Mouse (Mus musculus) liver, adult 2 months (tissue): ENCODE results near the gene Nes.

Experiments used
- CTCF ChIP-seq: fragments of 200-500 bp; IDR thresholded peaks from 2 replicates; pipeline ENCODE4 v1.5.1; 2011; ENCODE audit warnings: low read depth, low read length, control low read depth
- POLR2A ChIP-seq: fragments of 200-500 bp; IDR thresholded peaks from 2 replicates; pipeline ENCODE4 v1.6.1; 2011; ENCODE audit warnings: low read length, control low read depth; ENCODE audit not compliant: insufficient read depth; ENCODE audit errors: extremely low read depth

DNA sequence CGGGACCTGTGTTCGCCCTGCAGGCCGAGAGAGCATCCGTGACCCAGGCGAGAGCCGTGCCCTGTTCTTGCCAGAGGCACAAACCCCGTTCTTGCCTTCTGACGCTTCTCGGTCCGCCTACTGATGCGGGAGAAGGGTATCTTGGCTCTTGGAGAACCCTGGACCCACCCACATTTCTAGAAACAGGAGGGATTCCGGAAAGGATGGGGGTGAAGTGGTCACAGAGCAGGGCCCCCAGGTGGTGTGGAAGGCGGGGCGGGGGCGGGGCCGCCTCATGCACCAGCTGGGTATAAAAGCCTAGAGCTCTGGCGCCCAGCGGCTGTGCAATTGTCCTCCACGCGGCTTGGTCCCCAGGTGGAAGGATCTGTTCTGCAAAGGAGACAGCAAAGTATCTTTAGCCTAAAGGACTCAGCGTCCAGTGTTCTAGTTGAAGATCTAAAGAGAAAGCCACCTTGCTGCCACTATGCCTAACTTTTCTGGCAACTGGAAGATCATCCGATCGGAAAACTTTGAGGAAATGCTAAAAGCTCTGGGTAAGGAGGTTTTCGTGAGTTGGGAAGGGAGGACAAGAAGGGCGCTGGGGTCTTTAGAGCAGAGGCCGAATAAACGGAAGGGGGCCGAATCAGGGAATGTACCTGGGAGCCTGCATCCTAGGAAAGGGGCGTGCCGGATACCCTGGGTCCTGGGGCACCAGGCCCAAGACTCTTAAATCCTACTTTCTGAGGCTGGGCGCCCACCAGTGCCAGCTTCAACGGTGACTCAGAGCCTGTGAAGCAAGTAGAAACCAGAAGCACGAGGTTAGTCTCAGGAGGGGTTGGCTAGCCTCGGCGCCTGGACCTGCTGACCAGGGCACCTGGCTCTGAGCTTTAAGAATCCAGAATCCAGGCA is 22.3 kb upstream of the Nes start, which contains the start of gene Crabp2:
- TF ChIP-seq CTCF (no peak), POLR2A (no peak)
